Mouse (Mus musculus): ENCODE results near the gene Phxr2.

Gene Phxr2

DNA sequence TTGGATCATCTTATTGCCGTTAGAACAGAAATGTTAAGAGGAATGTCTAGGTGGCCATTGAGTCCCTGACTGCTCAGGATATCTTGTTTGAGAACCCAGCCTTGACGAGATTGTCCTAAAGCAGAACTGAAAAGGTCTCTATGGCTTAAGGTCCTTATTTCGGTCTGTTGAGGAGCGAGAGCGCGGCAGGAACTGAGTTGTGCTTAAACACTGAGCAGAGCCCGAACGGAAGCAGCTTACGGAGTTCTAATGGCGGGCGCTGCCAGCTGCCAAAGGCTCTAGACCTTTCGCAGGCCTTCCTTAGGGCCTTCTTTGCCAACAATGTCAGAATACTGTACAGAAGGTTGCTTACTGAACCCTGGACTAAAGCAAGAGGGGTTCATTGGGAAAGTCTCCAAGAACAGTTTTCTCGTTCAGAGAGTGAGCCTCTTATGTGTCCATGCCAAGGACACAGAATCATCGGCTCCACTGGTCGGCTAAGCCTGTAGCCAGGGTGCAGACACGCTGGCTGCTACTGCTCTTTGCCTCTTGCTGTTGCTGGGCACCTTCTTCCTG lies 7.3 kb upstream of the Phxr2 start:
- in situ Hi-C loops (cut with MboI; ENCODE audit: low sequenced_read_pairs): no loop called here

DNA sequence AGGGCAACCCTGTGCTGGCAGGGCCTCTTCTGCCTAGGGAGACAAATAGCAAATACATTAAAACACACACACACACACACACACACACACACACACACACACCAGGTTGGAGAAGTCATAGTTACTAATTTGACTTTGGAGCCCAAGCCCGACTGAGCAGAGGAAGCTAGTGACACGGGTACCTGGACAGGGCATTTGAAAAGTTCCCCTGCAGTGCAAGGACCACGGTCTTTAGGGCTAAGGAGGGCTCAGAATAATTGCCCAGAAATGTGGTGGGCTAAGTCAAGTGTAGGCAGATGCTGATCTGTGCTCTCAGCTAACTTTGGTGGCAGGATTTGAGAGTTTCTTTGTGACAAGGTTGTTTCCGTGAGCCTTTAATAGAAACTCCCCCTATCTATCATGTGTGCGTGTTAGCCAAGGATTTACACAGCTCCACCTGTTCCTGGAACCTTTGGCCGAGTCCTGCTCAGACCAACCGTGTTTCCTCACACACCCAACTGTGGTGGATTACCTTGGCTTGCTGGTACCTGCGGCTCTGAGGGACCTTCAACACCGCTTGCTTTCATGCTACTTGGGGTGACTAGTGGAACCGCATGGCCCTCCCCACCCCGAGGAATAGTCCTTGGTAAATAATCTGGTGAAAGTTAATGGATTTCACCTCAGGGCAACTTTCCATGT lies 6.6 kb upstream of the Phxr2 start:
- in situ Hi-C loops (cut with MboI; ENCODE audit: low sequenced_read_pairs): no loop called here

DNA sequence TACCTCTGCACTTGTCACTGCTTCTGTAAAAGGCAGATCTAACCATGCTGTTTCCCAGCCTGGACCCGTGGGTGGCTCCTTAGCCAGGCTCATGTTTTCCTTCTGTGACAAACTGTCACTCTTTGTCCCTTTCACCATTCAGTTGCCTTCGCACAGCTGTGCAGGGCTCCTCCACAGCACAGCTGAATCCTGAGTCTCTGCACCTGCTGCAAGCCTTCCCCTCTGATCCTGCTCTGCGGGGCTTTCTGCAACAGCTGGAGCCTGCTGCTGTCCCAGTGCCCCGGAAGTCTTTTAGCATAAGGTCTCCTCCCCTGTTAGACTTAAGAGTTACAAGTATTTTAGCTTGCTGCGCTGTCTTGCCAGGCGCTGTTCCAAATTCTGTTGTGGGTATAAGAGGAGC lies 6.1 kb upstream of the Phxr2 start:
- in situ Hi-C loops (cut with MboI; ENCODE audit: low sequenced_read_pairs): no loop called here

DNA sequence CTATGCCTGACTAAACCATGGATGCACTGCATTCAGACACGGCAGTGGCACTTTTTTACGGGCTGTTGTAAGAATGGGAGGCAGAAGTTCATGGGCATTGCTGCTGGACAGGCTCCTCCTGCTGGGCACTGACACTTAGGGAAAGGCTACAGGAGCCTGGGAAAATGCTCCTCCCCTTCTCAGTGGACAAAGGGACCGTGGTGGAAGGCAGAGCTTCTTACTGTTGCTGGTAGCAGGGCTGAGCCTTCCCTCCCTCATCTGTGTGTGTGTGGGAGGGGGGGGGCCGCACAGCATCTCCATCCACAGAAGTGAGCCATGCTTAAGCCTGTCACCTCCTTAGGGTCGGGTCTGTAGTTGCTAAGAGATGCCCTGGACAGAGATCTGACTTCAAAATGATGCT lies 5.2 kb upstream of the Phxr2 start:
- in situ Hi-C loops (cut with MboI; ENCODE audit: low sequenced_read_pairs): no loop called here

DNA sequence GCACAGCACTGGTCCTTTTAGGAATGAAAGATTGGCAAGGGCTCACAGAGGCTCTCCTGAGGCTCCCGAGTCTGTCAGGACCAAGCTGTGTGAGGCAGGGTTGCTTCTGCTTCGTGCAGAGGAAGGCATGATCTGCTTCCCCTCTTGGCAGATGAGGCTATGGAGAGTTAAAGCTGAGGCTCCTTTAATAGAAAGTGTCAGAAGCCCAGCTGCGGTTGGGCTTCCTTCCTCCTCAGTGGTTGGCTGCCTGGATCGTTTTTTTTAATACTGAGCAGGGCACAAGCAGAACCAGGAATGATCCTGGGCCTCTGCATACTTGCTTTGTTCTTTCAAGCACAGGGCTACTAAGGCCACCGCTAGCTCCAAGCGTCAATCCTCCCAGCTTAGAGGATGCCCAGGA lies 4.5 kb upstream of the Phxr2 start:
- in situ Hi-C loops (cut with MboI; ENCODE audit: low sequenced_read_pairs): no loop called here

DNA sequence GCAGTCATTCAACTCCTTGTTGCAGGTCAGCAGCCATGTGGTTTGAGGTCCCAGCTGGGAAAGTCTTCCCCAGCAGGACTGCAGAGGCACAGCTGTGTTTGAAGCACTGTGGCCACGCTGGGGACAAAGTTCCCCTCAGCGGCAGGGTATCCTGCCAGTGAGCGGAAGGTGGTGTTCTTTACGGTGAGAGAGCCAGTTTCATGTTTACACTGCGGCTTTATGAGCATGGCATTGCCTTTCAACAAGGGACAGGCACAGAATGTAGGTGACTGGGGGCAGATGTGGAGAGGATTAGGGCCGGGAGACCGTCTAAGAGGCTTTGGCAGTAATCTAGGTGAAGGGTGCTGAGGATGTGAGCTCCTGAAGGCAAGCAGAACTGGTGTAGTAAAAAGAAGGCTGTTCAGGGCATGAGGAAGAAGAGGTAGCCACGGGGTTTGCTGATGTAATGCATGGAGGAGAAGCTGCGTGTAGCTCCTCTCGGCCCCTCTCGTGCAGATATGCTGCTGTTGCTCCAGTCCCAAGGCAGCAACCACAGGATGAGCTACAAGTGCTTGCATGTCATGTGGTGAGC lies 1.7 kb upstream of the Phxr2 start:
- in situ Hi-C loops (cut with MboI; ENCODE audit: low sequenced_read_pairs): no loop called here

DNA sequence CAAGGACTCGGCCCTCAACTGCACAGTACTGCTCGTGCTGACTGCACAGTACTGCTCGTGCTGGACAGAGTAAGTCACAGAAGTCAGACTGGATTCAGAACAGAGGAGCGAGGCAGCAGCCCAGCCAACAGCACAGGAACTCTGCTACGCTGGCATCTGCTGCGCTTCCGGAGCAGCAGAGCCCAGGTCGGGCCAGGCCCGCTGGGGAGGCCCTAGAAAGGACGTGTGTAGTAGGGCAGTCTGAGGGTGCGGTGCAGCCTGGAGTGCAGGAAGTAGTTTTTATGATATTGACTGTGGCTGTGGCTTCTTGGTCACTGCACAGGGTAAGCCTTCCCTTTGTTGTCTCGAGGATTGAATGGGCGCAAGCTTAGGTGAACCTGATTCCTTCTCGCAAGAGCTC lies 829 bp upstream of the Phxr2 start:
- in situ Hi-C loops (cut with MboI; ENCODE audit: low sequenced_read_pairs): no loop called here

DNA sequence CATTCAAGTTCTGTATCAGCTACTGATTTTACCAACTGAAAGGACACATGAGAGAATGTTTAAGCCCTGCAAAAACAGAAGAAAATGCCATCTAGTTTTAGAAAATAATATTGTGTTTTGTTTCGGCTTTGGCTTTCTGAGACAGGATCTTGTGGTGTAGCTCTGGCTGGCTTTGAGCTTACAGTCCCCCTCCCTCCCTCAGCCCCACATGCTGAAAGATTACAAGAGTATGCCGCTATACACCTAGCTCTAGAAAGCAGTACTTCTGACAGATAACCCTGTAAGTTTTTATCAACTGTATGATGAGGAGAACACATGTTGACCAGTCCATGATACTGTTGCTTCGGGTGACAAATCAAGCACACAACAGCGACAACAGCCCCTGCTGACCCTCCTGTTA lies 6.7 kb downstream of the Phxr2 start:
- in situ Hi-C loops (cut with MboI; ENCODE audit: low sequenced_read_pairs): no loop called here

DNA sequence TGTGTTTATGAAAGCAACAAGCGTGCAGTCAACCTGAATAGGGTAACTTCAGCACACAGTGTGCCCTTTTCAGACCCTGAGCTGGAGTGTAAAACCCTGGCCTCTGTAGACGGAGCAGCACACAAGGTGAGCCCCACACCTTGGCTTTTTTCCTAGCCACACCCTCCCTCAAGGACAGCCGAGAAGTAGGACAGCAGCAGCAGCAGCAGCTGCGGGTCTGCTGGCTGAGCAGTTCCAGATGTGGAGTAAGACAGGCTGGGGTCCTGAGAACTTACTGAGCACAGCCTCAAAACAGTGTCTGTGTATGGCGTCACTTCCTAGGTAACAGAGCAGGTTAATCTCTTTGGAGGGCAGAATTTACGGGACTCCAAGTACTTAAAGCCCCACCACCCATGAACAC lies 7.4 kb downstream of the Phxr2 start:
- in situ Hi-C loops (cut with MboI; ENCODE audit: low sequenced_read_pairs): no loop called here

DNA sequence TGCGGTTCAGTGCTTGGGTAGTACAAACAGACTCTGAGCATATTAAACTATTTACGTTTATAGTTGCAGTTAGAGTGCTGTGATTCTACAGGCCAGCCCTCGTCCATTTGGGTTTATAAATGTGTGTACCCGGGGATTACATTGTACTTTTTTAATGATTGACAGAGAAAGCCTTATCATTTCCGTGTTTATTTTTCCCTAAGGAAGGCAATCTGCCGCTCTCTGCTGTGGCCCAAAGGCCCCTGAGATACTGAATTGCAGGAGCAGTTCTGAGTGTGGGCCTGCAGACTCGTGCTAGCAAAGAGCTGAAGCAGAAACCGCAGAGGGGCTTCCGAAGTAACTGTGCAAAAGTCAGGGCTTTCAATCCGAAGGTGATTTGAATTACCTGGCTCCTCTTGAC lies 8.2 kb downstream of the Phxr2 start:
- in situ Hi-C loops (cut with MboI; ENCODE audit: low sequenced_read_pairs): no loop called here

DNA sequence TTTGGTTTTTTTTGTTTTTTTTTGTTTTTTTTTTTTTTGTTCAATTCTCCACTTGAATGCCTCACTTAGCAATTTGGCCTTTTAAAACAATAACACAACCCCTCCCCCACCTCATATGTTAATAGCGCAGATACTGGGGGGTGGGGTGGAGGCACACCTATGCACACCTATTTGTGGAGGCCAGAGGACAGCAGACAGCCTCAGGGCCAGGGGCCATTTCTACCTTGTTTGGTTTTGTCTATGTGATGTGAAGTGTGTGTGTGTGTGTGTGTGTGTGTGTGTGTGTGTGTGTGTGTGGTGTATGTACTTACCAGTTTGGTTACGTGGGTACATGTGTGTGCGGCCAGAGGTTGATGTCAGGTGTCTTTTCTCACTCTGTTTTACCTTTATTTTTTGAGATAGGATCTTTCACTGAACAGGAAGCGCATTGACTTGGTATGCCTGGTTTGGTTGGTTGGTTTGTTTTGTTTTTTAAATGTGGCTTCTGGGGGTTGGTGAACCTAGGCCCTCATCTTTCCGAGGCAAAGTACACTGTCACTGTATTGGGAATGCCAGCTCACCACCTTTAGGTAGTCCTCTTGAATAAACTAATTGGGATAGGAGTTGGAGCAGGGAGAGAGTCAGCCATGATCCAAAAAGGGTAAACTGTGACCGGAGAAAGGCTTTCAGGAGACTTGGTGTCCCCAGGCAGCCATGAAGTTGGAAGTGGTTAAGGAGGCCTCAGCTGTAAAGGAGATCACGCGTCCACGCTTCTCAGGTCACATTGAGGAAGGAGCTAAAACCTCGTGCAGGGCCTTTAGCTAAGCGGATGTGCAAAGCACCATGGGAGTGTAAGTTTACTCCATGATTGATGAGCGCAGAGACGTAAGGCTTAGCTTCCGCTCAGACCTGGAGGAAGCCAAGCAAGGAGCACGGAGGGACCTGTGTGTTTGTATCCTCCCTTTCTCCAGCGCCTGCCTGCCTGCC lies 9.2 kb downstream of the Phxr2 start:
- in situ Hi-C loops (cut with MboI; ENCODE audit: low sequenced_read_pairs): no loop called here

DNA sequence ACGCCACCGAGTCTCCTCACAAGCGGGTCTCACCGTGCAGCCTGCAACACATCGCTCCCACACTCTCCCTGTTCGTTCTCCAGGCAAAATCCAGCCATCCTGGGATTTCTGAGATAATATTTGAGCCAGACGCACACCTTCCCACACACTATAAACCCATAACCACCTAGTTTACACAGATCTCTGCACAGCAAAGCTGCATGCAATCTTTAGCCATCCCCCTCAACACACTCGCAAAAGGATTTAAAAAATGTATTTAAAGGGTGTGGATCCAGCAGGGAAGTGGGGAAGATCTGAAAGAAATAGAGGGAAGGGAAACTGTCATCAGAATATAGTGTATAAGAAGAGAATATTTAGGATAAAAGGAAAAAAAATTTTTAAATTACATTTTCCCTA lies 9.9 kb downstream of the Phxr2 start:
- in situ Hi-C loops (cut with MboI; ENCODE audit: low sequenced_read_pairs): no loop called here

DNA sequence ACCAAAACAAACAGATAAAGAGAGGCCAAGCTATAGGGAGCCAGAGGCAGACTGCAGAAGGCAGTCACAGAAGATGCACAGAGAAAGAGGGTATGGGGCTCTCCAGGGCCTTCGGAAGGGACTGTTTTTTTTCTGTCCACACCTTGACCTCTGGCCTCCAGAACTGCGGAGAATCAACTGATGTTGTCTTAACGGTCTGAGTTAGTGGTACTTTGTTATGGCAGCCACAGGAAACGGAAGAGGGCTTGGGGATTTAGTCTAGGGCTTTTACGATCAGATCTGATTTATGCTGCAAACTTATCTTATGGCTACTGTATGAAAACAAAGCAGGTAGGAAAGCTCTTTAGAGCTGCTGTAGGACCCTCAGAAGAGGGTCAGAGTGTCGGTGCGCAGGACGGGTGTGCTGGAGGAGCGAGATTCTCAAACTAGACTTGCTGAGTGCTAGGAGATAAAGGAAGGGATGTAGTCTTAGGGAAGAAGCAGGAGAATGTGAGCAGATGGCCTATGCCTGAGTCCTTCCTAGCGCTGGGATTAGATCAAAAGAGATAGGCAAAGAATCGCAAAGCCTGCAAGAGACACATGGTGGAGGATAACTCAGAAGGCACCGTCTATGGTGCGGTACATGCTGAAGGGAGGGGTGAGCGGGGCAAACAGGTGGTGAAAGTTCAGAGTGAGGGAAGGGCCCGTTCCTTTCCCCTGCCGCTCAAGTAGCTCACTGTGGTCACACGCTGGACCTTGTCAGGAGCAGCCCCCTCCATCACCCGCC lies 10.5 kb downstream of the Phxr2 start:
- in situ Hi-C loops (cut with MboI; ENCODE audit: low sequenced_read_pairs): no loop called here

DNA sequence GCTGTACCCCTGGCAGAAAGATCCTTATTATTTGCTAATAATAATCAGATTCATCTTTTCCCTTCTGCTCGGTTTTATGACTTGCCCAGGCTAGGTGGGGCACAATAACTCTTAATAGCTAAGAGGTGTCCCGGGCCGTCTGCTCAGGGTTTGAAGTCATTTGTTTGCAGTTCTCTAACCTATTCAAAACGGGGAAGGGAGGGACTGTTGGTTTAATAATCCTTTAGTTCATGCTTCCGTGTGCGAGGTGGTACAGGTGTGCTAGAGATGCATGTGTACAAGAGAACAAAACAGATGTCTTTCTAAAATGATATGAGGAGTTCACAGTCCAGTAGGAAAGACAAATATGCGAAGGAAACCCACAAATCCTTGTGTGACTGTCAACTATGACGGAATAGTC lies 11.8 kb downstream of the Phxr2 start:
- in situ Hi-C loops (cut with MboI; ENCODE audit: low sequenced_read_pairs): no loop called here

DNA sequence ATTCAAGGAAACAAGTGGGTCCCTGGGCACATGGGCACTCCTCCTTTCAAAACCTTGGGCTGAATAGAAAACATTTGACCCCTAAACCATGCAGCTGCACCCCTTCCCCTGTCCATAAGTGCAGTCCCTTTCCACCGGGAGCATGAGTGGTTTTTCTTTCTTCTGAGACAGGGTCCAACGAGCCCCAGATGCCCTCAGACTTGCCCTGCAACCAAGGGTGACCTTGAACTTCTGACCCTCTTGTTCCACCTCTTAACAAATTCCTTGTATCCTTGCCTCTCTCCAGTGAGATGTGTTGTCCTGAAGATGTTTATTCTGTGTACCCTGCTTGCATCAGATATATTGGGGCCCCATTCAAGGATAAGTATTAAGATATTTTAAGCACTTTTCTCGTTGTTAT lies 12.6 kb downstream of the Phxr2 start:
- in situ Hi-C loops (cut with MboI; ENCODE audit: low sequenced_read_pairs): no loop called here

DNA sequence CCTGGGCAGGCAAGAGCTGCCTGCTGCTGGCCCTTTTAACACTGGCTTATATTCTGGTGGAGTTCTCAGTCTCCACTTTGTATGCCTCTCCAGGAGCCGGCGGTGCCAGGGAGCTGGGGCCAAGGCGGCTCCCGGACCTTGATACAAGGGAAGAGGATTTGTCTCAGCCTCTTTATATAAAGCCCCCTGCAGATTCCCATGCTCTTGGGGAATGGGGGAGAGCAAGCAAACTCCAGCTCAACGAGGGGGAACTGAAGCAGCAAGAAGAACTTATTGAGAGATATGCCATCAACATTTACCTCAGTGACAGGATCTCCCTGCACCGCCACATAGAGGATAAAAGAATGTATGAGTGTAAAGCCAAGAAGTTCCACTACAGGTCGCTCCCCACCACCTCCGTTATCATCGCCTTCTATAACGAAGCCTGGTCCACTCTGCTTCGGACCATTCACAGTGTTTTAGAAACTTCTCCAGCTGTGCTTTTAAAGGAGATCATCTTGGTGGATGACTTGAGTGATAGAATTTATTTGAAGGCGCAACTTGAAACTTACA lies 17.6 kb downstream of the Phxr2 start:
- in situ Hi-C loops (cut with MboI; ENCODE audit: low sequenced_read_pairs): no loop called here

DNA sequence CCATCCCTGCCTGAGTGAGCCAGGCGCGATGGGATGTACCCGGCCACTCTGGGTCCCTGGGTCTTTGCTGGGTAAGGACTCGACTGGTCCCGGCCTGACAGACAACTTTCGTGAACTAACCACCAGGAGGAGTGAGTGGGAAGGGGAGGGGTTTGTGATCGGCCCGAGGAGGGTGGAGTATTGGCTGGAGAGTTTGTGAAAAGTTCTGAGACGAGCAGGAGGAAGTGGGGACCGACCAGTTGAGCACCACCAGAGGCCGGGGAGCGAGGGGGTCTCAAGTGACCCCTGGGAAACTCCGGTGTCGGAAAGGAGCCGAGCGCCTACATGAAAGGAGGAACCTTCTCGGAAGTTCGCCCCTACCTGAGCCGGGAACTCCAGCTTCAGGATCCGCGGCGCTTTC lies 18.2 kb downstream of the Phxr2 start, which contains the start of gene Galnt4:
Gene Galnt4 (plus strand): TSS at position 196 of the 400 bp plus-strand sequence.
- in situ Hi-C loops (cut with MboI; ENCODE audit: low sequenced_read_pairs): no loop called here

DNA sequence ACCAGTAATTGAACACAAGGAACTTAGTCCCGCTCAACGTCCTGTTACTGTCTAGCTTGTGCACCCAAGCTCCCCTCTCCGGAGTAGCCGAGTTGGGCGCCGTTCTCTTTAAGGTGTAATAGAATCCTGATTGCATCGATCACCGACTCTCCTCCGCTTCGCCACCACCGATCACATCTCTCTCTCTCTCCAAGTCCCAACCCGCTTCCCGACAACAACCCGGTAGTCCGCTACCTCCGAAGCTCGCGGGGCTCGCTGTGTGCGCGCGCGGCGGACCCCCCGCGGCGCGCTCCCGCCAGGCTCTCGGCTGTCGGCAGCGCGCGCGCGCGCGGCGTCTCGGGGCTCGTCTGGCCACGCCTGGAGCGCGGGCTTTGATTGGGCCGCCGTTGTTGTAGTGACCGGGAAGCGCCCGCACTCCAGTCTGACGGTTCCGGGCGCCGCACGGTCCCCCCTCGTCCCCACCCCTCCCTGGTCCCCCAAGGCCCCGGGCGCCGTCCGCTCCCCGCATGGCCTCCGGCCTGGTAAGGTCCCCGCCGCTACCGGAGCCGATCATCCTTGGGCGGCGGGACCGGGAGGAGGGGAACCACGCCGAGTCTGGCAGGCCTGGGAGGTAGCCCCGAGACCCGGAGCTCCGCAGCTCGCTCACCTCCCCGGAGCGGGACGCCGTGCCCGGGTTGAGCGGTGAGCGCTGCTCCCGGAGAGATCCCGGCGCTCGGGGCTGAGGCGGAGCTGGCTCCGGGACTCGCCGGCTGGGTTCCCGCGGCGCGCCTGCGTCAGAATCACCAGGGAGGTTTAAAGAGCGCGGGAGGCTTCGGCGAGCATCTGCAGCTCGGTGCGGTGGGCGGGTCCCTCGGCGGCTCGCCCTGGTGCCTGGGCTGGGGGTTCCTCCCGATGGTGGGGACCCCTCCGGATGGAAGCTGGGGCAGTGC lies 19.2 kb downstream of the Phxr2 start, which contains the start of gene Poc1b:
Gene Poc1b (plus strand): TSS at position 334 of the 929 bp plus-strand sequence.
- in situ Hi-C loops (cut with MboI; ENCODE audit: low sequenced_read_pairs): no loop called here

DNA sequence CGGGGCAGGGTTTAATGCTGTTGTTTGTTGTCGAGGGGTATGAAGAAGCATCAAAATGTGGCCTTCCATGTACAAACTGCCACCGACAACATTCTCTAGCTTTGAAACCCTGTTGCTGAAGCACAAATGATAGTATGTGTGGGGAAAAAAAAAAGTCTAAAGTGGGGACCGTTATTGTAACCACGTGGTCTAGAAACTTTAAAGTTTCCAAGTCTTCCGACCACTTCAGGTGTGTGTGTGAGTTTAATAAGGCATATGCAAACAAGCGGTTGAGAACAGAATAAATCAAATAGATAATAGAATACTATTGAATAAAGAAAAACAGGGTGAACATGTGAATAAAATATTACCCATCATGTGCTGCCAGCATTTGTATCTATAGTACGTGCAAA lies 19.8 kb downstream of the Phxr2 start:
- in situ Hi-C loops (cut with MboI; ENCODE audit: low sequenced_read_pairs): no loop called here

Data from CH12F3 (cell line).